Mouse (Mus musculus): ENCODE results near the gene Cdk2ap2. TPM values are rescaled to one million over a fixed set of nuclear protein-coding genes. Genes with fewer than 3 reads are reported as not detected.
A peak's percentile ranks its signal among the peaks of the same experiment; 100 is the strongest.

Gene Cdk2ap2
- polyA plus RNA-seq, 1 experiment, result 138 TPM

DNA sequence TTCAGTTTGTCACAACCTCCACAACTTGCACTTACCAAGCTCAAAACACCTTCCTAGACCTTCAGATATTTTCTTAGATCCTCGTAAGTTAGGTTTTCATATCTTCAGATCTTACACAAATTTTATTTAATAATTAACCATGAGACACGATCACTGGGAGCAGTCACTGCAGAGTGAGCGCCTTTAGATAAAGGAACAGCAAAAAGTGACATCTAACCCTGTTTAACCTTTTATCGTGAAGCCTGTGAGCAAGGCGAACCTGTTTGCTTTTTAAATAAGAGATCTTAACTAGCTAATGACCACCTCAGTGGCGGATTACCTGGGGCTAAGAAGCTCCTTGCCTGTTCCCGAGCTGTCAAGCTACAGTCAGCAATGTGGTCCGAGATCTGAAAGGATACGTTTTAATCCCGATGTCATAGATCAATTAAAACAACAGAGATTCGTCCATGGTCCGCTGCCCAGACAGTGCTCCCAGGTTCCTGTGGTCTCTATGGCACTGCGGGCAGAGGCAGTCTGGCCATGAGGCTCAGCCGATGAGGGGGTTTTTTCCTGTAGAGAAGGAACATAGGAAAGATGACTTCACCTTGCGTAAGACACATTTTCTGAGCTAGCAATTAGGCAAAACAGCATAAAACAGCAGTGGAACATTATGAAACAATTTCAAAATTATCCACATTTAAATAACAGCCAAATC lies 28.1 kb upstream of the Cdk2ap2 start:
- Histone ChIP-seq H3K4me3 (ENCODE audit: insufficient read depth, low read depth, low read length) (no peak overlapping the region), H3K27ac (ENCODE audit: insufficient read depth, low read depth, low read length) (peak overlapping the region; percentile 91), H3K36me3 (ENCODE audit: control insufficient read depth, insufficient read depth, low read length) (no peaks in the 10 kb centered on the region), H3K4me1 (ENCODE audit: control insufficient read depth, insufficient read depth, low read length) (peaks cover 31% of the 10 kb centered on the region), H3K27me3 (replicated peaks; ENCODE audit: control insufficient read depth, insufficient read depth, low read length) (no peaks in the 10 kb centered on the region)
- WGBS, result 43% methylated on average over 15 of the region's 15 CpGs
- no peak for DNase-seq
- TF ChIP-seq POLR2A (IDR thresholded peaks at IDR 0.05; ENCODE audit: low read depth, low read length) (no peak), CTCF (conservative IDR thresholded peaks at IDR 0.05; ENCODE audit: insufficient read depth, insufficient read length, low read depth, low read length) (no peak)

DNA sequence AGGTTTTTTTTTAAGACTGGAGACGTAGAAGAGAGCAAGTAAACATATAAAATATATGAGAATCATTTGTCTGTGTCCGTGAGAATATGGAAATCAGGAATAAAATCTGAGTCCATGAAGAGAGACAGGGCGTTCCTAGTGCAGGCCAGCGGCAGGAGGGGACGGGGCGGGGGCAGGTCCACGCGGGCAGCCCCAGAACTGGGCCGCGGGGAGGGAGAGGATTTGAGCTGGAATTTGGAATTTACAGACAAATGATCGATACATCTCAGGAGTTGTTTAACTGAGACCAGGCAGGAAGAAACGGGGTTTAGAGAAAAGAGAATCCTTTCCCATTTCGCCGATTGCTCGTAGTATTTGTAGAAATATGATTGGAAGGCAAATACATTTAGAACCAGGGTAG lies 26.7 kb upstream of the Cdk2ap2 start:
- WGBS, result 85% methylated on average over 15 of the region's 15 CpGs
- H3K36me3 ChIP-seq (ENCODE audit: control insufficient read depth, insufficient read depth, low read length), result no peaks in the 10 kb centered on the region
- TF ChIP-seq POLR2A (IDR thresholded peaks at IDR 0.05; ENCODE audit: low read depth, low read length) (no peak), CTCF (conservative IDR thresholded peaks at IDR 0.05; ENCODE audit: insufficient read depth, insufficient read length, low read depth, low read length) (no peak)
- H3K4me3 ChIP-seq (ENCODE audit: insufficient read depth, low read depth, low read length), result no peak overlapping the region
- peaks cover 32% of the 10 kb centered on the region for H3K4me1 ChIP-seq (ENCODE audit: control insufficient read depth, insufficient read depth, low read length)
- no peak overlapping the region for H3K27ac ChIP-seq (ENCODE audit: insufficient read depth, low read depth, low read length)
- H3K27me3 ChIP-seq (replicated peaks; ENCODE audit: control insufficient read depth, insufficient read depth, low read length), result no peaks in the 10 kb centered on the region
- DNase-seq, result no peak

DNA sequence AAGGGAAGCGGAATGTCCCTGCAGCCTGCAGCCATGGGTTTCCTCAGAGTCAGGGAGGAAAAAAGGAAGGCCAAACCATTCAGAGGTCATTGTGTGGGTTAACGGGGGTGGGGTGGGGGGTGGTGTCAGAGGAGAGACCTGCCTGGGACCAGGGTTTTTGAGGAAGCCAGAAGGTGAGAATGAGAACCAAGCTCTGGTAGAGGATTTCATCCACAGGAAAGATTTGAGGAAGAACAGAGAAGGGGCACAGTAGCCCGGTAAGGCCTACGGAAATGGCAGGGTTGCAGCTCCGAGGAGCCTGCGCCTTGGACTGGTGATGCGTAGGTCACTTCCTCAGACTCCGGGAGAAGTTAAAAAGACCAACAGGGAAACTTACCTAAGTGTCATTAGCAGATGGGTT lies 26.2 kb upstream of the Cdk2ap2 start:
- H3K27me3 ChIP-seq (replicated peaks; ENCODE audit: control insufficient read depth, insufficient read depth, low read length), result no peaks in the 10 kb centered on the region
- H3K4me3 ChIP-seq (ENCODE audit: insufficient read depth, low read depth, low read length), result no peak overlapping the region
- DNase-seq, result no peak
- TF ChIP-seq CTCF (conservative IDR thresholded peaks at IDR 0.05; ENCODE audit: insufficient read depth, insufficient read length, low read depth, low read length) (no peak), POLR2A (IDR thresholded peaks at IDR 0.05; ENCODE audit: low read depth, low read length) (no peak)
- no peak overlapping the region for H3K27ac ChIP-seq (ENCODE audit: insufficient read depth, low read depth, low read length)
- WGBS, result 90% methylated on average over 8 of the region's 8 CpGs
- peaks cover 34% of the 10 kb centered on the region for H3K4me1 ChIP-seq (ENCODE audit: control insufficient read depth, insufficient read depth, low read length)
- no peaks in the 10 kb centered on the region for H3K36me3 ChIP-seq (ENCODE audit: control insufficient read depth, insufficient read depth, low read length)

DNA sequence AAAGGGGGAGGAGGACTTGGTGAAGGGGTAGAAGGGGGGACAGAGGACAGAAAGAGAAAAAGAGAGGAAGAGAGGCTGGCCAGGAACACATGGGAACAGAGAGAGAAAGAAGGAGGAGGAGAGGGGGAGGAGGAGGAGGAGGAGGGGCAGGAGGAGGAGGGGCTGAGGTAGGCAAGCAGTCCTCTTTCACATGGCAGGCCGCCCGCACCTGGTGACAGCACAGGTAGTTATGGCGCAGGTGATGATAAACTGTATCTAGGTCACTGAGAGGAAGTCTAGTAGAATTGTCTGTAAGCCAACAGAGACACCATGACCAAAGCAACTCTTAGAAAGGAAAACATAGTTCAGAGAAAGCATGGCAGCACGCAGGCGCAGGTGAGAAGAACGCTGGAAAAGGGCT lies 25.6 kb upstream of the Cdk2ap2 start:
- no peak for DNase-seq
- TF ChIP-seq CTCF (conservative IDR thresholded peaks at IDR 0.05; ENCODE audit: insufficient read depth, insufficient read length, low read depth, low read length), result no peak
- no peak for TF ChIP-seq POLR2A (IDR thresholded peaks at IDR 0.05; ENCODE audit: low read depth, low read length)
- H3K36me3 ChIP-seq (ENCODE audit: control insufficient read depth, insufficient read depth, low read length), result no peaks in the 10 kb centered on the region
- peak overlapping the region; percentile 47; the same call in 1 of the 2 replicates for H3K27ac ChIP-seq (ENCODE audit: insufficient read depth, low read depth, low read length)
- H3K4me3 ChIP-seq (ENCODE audit: insufficient read depth, low read depth, low read length), result no peak overlapping the region
- 89% methylated on average over 6 of the region's 6 CpGs for WGBS
- H3K4me1 ChIP-seq (ENCODE audit: control insufficient read depth, insufficient read depth, low read length), result peaks cover 37% of the 10 kb centered on the region
- no peaks in the 10 kb centered on the region for H3K27me3 ChIP-seq (replicated peaks; ENCODE audit: control insufficient read depth, insufficient read depth, low read length)

DNA sequence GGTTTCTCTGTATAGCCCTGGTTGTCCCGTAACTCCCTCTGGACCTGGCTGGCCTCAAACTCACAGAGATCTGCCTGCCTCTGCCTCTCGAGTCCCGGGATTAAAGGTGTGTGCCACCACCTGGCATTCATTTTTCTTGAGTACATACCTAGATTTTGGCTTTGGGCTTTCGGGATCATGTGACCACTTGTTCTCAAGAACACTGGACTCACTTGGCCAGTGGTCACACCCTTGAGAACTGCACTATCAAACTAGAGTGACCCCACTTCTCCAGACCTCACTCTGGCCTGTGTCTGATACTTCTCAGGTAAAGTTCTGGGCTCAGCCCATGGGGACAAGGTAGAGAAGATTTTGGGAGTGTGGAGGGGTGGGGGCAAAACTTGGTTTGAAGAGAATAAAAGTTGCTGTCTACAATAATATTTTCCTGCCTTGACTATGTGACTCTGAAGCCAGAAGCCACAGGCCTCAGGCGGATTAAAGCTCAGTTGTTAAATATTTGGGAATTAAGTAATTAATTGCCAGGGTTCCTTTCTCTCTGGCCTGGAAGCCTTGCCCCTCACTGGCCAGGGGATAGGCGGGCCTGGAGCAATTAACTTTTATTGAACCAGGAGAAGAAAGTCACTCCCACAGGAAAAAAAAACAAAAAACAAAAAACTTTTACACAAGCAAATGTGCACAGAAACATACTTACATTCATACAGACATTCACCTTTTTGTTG lies 24.1 kb upstream of the Cdk2ap2 start:
- no peak for TF ChIP-seq CTCF (conservative IDR thresholded peaks at IDR 0.05; ENCODE audit: insufficient read depth, insufficient read length, low read depth, low read length)
- no peak for TF ChIP-seq POLR2A (IDR thresholded peaks at IDR 0.05; ENCODE audit: low read depth, low read length)
- peaks cover 30% of the 10 kb centered on the region for H3K4me1 ChIP-seq (ENCODE audit: control insufficient read depth, insufficient read depth, low read length)
- no peaks in the 10 kb centered on the region for H3K36me3 ChIP-seq (ENCODE audit: control insufficient read depth, insufficient read depth, low read length)
- H3K27me3 ChIP-seq (replicated peaks; ENCODE audit: control insufficient read depth, insufficient read depth, low read length), result no peaks in the 10 kb centered on the region
- H3K4me3 ChIP-seq (ENCODE audit: insufficient read depth, low read depth, low read length), result no peak overlapping the region
- peak; percentile 77 for DNase-seq
- peak overlapping the region; percentile 94 for H3K27ac ChIP-seq (ENCODE audit: insufficient read depth, low read depth, low read length)
- 64% methylated on average over 6 of the region's 6 CpGs for WGBS

DNA sequence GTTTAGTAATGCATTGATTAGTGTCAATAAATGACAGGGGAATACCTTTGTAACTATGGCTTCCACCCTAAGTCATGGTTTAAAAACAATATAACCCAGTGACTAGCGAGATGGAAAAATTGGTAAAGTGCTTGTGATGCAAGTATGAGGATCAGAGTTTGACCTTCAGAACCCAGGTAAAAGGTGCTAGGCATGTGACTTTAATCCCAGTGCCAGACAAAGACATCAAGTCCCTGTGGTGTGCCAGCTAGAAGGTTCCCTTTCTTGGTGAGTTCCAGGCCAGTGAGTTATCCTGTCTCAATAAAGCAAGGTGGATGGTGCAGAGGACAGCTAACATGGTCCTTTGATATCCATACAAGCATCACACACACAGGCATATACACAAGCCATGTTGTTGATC lies 21.5 kb upstream of the Cdk2ap2 start:
- no peaks in the 10 kb centered on the region for H3K27me3 ChIP-seq (replicated peaks; ENCODE audit: control insufficient read depth, insufficient read depth, low read length)
- no peaks in the 10 kb centered on the region for H3K36me3 ChIP-seq (ENCODE audit: control insufficient read depth, insufficient read depth, low read length)
- H3K27ac ChIP-seq (ENCODE audit: insufficient read depth, low read depth, low read length), result peak overlapping the region; percentile 78
- H3K4me1 ChIP-seq (ENCODE audit: control insufficient read depth, insufficient read depth, low read length), result peaks cover 18% of the 10 kb centered on the region
- no peak for TF ChIP-seq POLR2A (IDR thresholded peaks at IDR 0.05; ENCODE audit: low read depth, low read length)
- TF ChIP-seq CTCF (conservative IDR thresholded peaks at IDR 0.05; ENCODE audit: insufficient read depth, insufficient read length, low read depth, low read length), result no peak
- WGBS, result 50% methylated on average over 1 of the region's 1 CpGs
- no peak overlapping the region for H3K4me3 ChIP-seq (ENCODE audit: insufficient read depth, low read depth, low read length)
- peak; percentile 90 for DNase-seq

DNA sequence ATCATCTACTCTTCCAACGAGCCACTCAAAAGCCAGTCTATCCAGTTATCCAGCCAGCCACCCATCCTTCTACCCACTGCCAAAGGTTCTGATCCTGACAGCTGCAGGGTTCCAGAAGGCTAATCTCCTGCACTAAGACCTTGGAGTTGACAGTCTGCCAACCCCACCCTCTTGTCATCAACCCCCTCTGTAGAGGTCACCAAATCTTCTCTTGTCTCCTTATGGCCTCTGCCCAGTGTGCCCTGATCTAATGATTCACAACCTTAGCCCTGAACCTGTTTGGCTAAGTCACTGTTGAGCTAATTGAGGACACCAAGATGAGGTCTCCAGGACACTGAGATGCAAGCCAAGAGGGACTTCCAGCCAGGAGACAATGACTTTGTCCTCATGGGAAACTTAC lies 17.4 kb upstream of the Cdk2ap2 start:
- 74% methylated on average over 1 of the region's 1 CpGs for WGBS

More for the DNA sequence above, 17.4 kb upstream of the Cdk2ap2 start:
- peak; percentile 49 for DNase-seq
- TF ChIP-seq POLR2A (IDR thresholded peaks at IDR 0.05; ENCODE audit: low read depth, low read length), result no peak
- no peak for TF ChIP-seq CTCF (conservative IDR thresholded peaks at IDR 0.05; ENCODE audit: insufficient read depth, insufficient read length, low read depth, low read length)
- Histone ChIP-seq H3K4me1 (ENCODE audit: control insufficient read depth, insufficient read depth, low read length) (peaks cover 5% of the 10 kb centered on the region), H3K36me3 (ENCODE audit: control insufficient read depth, insufficient read depth, low read length) (no peaks in the 10 kb centered on the region), H3K4me3 (ENCODE audit: insufficient read depth, low read depth, low read length) (no peak overlapping the region), H3K27me3 (replicated peaks; ENCODE audit: control insufficient read depth, insufficient read depth, low read length) (no peaks in the 10 kb centered on the region), H3K27ac (ENCODE audit: insufficient read depth, low read depth, low read length) (no peak overlapping the region; the same call in 1 of the 2 replicates)
